Mouse (Mus musculus): Measurements from ENCODE around the gene Mrpl33.

Gene Mrpl33

DNA sequence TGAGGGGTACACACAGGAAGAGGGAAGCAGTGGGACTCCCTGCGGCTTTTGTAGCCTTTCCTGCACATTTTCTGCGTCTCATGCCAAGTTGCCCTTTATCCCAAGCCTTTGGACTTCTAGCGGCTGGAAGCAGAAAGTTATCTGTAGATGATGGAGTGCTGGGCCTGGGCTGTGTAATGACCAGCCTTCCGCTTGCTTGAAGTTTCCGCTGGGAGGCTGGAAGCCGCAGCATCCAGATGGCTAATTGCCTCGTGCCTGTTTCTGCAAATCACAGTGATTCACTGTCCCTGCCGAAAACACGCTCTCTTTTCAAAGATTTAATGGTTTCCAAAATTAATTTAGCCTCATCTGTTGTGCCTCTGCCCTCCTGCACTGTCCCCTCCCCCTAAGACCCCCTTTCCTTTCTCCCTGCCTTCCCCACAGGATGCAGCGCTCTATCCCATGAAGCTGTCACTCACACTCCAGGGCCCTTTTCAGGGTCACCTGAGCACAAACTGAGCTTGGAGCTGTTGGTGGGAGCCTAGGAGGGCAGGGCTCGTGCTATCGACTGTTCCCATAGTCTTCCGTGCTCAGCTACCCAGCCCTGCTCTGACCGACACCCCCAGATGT is 6.9 kb upstream of the Mrpl33 start:
- in situ Hi-C loops (cut with MboI; ENCODE audit: low pct_unique_long_range_greater_than_20kb in 1 of 2, low sequenced_read_pairs in 2 of 2, unreplicated experiment in 1 of 2) = loop anchor here in 1 of 2 experiments (10.0 kb wide), 1 partner anchor 555 kb away; no protein-coding TSS in a partner anchor

GRCm38 (mm10) chr5:31591122-31591521 is 5.6 kb upstream of the Mrpl33 start:
- in situ Hi-C loops (cut with MboI; ENCODE audit: low pct_unique_long_range_greater_than_20kb in 1 of 2, low sequenced_read_pairs in 2 of 2, unreplicated experiment in 1 of 2) = loop anchor here in 1 of 2 experiments (10.0 kb wide), 1 partner anchor 554 kb away; no protein-coding TSS in a partner anchor

DNA sequence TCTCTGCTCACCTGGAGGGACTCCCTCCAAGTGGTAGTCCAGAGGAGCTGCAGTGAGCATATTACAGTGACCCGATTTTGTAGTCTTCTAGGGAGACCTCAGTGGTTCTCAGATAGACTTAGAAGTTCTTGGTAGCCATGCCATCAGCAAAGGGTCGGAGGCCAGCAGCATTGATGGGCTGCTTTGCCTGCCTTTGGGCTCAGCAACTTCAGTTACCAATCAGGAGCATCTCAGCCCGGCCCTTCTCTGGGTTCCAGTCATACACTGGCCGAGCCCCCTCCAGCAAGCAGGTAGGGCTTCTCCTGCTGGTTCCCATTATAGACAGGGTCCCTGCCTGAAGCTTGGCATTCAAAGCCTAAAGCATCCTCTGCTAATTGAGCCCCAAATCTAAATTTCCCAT is 867 bp upstream of the Mrpl33 start:
- in situ Hi-C loops (cut with MboI; ENCODE audit: low pct_unique_long_range_greater_than_20kb in 1 of 2, low sequenced_read_pairs in 2 of 2, unreplicated experiment in 1 of 2) = loop anchor here (5.0 to 10.0 kb wide), 3 partner anchors 101 to 601 kb away; partner anchors contain the start of genes Babam2 (in 1 of the 2) and Rbks (in 1 of the 2)

- in situ Hi-C loops (cut with MboI; ENCODE audit: low pct_unique_long_range_greater_than_20kb in 1 of 2, low sequenced_read_pairs in 2 of 2, unreplicated experiment in 1 of 2) = loop anchor here (5.0 to 10.0 kb wide), 3 partner anchors 100 to 600 kb away; partner anchors contain the start of genes Babam2 (in 1 of the 2) and Rbks (in 1 of the 2)
Observed at GRCm38 (mm10) chr5:31597430-31597944, 752 bp downstream of the Mrpl33 start.

- in situ Hi-C loops (cut with MboI; ENCODE audit: low pct_unique_long_range_greater_than_20kb in 1 of 2, low sequenced_read_pairs in 2 of 2, unreplicated experiment in 1 of 2) = loop anchor here (5.0 to 10.0 kb wide), 3 partner anchors 99 to 599 kb away; partner anchors contain the start of genes Babam2 (in 1 of the 2) and Rbks (in 1 of the 2)
Observed at GRCm38 (mm10) chr5:31598121-31598520, 1.4 kb downstream of the Mrpl33 start.

DNA sequence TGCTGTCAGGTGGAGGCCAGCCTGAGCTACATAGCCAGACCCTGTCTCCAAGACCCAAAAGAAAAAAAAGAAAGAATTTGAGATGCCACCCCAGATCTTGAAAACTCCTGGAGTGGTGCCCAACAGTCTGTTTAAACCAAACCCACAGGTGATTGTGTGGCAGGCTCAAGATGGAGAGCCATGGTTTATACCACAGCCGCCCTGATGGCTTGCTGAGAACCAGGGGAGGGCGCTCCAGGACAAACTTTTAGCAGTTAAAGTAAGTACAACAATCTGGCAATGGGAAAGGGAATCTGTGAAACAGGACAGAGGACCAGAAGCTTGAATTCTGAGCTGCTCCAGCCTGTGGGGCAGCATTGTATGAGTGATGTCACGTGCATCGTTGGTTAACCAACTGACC is 1.8 kb downstream of the Mrpl33 start:
- in situ Hi-C loops (cut with MboI; ENCODE audit: low pct_unique_long_range_greater_than_20kb in 1 of 2, low sequenced_read_pairs in 2 of 2, unreplicated experiment in 1 of 2) = loop anchor here (5.0 to 10.0 kb wide), 3 partner anchors 99 to 599 kb away; partner anchors contain the start of genes Babam2 (in 1 of the 2) and Rbks (in 1 of the 2)

DNA sequence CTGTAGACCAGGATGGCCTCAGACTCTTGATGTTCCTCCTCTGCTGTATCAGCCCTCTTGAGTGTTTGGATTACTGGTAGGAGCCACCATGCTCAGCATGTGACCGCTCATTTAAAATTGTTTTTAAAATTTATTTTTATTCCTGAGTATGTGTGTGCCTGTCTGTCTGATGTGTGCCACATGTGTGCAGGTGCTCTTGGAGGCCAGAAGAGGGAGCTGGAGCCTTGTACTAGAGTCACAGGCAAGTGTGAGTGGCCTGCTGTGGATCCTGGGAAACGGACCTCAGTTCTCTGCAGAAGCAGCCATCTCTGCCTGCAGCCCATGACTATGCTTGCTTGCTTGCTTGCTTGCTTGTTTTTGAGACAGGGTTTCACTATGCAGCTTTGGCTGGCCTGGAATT is 2.4 kb downstream of the Mrpl33 start:
- in situ Hi-C loops (cut with MboI; ENCODE audit: low pct_unique_long_range_greater_than_20kb in 1 of 2, low sequenced_read_pairs in 2 of 2, unreplicated experiment in 1 of 2) = loop anchor here (5.0 to 10.0 kb wide), 3 partner anchors 98 to 598 kb away; partner anchors contain the start of genes Babam2 (in 1 of the 2) and Rbks (in 1 of the 2)

- in situ Hi-C loops (cut with MboI; ENCODE audit: low pct_unique_long_range_greater_than_20kb in 1 of 2, low sequenced_read_pairs in 2 of 2, unreplicated experiment in 1 of 2) = loop anchor here (5.0 to 10.0 kb wide), 2 partner anchors 534 to 596 kb away; partner anchors contain the start of gene Fosl2 (in 1 of the 2)
Observed at GRCm38 (mm10) chr5:31601162-31601722, 4.5 kb downstream of the Mrpl33 start.

- in situ Hi-C loops (cut with MboI; ENCODE audit: low pct_unique_long_range_greater_than_20kb in 1 of 2, low sequenced_read_pairs in 2 of 2, unreplicated experiment in 1 of 2) = loop anchor here (5.0 to 10.0 kb wide), 2 partner anchors 532 to 595 kb away; partner anchors contain the start of gene Fosl2 (in 1 of the 2)
Observed at GRCm38 (mm10) chr5:31602377-31602776, 5.6 kb downstream of the Mrpl33 start.

- in situ Hi-C loops (cut with MboI; ENCODE audit: low pct_unique_long_range_greater_than_20kb in 1 of 2, low sequenced_read_pairs in 2 of 2, unreplicated experiment in 1 of 2) = loop anchor here (5.0 to 10.0 kb wide), 2 partner anchors 531 to 594 kb away; partner anchors contain the start of gene Fosl2 (in 1 of the 2)
Observed at GRCm38 (mm10) chr5:31603766-31604165, 7.0 kb downstream of the Mrpl33 start.

GRCm38 (mm10) chr5:31606151-31606550 is 9.4 kb downstream of the Mrpl33 start:
- in situ Hi-C loops (cut with MboI; ENCODE audit: low pct_unique_long_range_greater_than_20kb in 1 of 2, low sequenced_read_pairs in 2 of 2, unreplicated experiment in 1 of 2) = loop anchor here in 1 of 2 experiments (10.0 kb wide), 1 partner anchor 529 kb away; the partner anchor contains the start of gene Fosl2

GRCm38 (mm10) chr5:31610376-31611086 is 13.8 kb downstream of the Mrpl33 start:
- in situ Hi-C loops (cut with MboI; ENCODE audit: low pct_unique_long_range_greater_than_20kb in 1 of 2, low sequenced_read_pairs in 2 of 2, unreplicated experiment in 1 of 2) = no loop called here

- in situ Hi-C loops (cut with MboI; ENCODE audit: low pct_unique_long_range_greater_than_20kb in 1 of 2, low sequenced_read_pairs in 2 of 2, unreplicated experiment in 1 of 2) = no loop called here
Observed at GRCm38 (mm10) chr5:31611186-31611585, 14.5 kb downstream of the Mrpl33 start.

DNA sequence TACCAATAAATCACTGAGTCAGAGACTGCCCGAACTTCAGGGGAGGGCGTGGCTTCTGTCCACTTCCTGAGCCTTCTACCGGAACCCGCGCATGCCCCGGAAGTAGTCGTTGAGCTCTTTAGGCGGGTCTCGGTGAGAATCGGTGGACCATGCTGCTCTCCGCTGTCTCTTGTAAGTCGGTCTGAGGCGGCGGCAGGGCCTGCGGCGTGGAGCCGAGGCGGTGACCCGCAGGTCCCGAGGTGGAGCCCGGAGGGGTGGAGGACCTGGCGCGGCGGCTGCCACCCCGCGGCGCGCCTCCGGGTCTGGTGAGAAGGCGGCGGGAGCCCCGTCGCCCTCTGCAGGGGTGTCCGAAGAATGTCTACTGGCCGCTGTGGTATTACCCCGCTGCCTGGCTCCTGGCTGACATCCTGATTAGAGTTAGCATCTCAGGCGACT is 17.1 kb downstream of the Mrpl33 start:
- in situ Hi-C loops (cut with MboI; ENCODE audit: low pct_unique_long_range_greater_than_20kb in 1 of 2, low sequenced_read_pairs in 2 of 2, unreplicated experiment in 1 of 2) = no loop called here

DNA sequence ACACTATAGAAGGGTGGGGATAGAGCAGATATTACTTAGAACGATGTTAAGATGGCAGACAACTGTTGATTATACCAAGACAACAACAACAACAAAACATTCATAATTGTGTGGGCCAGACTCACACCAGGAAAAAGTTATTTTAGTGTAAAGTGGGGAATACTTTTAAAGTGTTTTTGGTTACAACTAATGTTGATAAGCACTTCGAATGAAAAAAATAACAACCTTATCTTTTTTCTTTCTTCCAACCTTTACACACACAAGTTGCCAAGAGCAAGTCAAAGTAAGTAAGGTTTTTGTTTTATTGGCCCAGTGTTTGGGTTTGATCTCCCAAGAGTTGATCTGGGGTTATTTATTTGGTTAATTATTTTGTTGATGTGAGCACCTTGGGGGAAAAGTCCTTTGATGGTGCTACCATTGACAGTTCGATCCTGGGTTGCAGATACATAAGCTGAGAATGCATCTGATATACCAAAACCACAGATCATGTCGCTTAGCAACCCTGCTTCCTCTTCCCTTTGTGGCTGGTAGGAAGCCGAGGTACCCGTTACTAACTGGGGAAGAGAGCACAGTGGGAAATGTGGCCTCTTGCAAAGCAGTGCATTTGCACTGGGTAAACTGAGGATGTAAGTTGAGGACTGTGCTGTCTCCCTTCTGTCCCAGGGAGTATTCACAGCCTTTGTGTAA is 17.7 kb downstream of the Mrpl33 start:
- in situ Hi-C loops (cut with MboI; ENCODE audit: low pct_unique_long_range_greater_than_20kb in 1 of 2, low sequenced_read_pairs in 2 of 2, unreplicated experiment in 1 of 2) = no loop called here

- in situ Hi-C loops (cut with MboI; ENCODE audit: low pct_unique_long_range_greater_than_20kb in 1 of 2, low sequenced_read_pairs in 2 of 2, unreplicated experiment in 1 of 2) = no loop called here
Observed at GRCm38 (mm10) chr5:31620326-31620725, 23.6 kb downstream of the Mrpl33 start.

DNA sequence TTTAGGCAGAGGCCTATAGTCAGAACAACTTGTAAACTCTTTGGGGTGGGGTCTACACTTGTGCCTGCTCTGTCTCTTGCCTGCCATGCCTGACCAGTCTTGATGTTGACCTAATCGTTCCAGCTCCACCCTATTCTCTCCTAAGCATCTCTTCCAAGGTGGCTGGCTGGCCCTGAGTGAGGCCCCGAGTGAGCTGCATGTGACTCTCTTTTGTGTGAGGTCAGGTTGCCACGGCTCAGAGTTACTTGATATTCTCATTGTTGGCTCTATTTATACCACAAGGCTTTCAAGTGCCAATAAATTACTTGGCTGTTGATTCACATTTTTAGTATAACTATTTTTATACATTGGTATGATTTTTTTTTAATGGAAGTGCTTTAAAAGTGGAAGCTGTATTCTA is 30.4 kb downstream of the Mrpl33 start:
- in situ Hi-C loops (cut with MboI; ENCODE audit: low pct_unique_long_range_greater_than_20kb in 1 of 2, low sequenced_read_pairs in 2 of 2, unreplicated experiment in 1 of 2) = no loop called here
